Mouse (Mus musculus) B cell, adult 2 months (primary cell): ENCODE data around the gene Acss2.
A peak's percentile ranks its signal among the peaks of the same experiment; 100 is the strongest.

Source experiments
- DNase-seq, 2 experiments: peaks; one replicate each; pipeline ENCODE4 v3.0.0; 2022

Gene Acss2

DNA sequence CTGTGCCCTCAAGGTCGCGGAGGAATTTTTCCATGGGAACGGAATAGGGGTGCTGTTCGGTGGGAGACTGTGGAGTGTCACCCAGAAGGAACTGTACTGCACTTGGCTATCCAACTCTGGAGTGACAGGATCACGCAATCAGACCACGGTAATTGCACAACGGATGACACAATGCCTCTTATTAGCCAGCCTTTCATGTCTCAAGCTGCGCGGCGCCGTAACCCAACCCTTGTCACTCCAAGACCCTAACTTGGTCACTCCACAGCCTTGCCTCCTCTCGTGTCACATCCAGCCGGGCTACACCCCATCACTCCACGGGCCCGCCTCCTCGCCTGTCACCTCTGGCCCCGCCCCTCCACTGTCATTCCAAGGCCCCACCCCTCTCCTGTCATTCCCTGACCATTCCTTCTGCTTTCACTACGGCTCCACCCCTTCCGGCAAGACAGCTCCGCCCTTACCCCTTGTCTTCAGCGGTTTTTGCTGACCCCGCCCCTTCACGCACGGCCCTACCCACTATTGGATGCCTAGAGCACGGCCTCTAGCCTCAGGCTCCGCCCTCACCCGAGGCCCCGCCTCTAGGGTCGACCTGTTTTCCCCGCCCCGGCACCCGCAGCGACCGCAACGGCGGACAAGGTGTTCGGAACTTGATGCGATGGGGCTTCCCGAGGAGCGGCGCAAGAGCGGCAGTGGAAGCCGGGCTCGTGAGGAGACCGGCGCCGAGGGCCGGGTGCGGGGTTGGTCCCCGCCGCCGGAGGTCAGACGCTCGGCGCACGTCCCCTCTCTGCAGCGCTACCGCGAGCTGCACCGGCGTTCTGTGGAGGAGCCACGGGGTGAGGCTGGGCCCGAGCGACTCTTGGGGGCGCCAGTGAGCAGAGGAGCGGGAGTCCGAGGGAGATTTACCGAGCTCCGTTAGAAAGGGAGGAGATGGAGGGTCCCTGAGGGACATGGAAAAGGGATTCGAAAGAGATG is at the start of gene Acss2, which contains the start of gene Ggt7:
TSS of gene Acss2 (plus strand) at position 494 of the 969 bp plus-strand sequence.
TSS of gene Ggt7 (minus strand) at position 783 of the 969 bp plus-strand sequence.
- DNase-seq, result peak; percentile 99

DNA sequence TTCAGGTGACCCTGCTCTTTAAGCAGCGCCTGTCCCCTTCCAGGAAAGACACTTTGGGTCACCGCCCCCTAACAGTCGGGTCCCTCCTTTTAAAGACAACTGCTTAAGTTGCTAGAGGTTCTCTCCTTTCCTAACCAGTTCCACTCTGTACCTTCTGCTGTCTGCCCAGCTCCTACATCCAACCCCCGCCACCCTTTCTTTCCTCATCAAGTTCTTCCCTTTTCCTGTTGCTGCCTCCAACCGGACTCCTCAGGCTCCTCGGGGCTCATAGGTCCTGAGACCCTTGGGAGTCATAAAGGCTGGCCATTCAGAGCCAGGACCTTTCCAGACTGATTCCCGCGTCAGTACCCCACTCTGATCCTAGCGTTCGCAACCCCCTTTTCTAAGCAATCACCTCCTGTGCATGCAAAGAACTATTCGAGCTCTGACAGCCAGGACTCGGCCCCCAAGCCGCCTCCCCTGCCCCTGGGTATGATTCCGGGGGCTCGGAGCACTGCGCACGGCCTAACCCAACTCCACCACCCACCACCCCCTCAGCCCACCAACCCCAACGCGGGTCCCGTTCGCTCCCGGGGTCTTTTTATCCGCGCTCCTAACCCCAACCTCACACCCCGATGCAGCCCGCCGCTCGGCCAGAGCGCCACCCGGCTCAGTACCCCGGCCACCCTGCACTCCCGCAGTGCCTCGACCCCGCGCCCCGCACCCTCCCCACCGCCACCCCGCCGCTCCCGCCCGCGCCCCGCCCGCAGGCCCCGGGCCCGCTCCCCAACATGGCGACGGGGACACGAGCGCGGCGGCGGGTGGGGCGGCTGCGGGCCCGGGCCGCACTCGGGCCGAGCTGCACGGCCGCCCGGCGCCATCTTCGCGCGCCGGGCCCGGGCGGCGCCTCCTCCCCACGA is 44.8 kb upstream of the Acss2 start:
- DNase-seq, result peak; percentile 43 to 45

DNA sequence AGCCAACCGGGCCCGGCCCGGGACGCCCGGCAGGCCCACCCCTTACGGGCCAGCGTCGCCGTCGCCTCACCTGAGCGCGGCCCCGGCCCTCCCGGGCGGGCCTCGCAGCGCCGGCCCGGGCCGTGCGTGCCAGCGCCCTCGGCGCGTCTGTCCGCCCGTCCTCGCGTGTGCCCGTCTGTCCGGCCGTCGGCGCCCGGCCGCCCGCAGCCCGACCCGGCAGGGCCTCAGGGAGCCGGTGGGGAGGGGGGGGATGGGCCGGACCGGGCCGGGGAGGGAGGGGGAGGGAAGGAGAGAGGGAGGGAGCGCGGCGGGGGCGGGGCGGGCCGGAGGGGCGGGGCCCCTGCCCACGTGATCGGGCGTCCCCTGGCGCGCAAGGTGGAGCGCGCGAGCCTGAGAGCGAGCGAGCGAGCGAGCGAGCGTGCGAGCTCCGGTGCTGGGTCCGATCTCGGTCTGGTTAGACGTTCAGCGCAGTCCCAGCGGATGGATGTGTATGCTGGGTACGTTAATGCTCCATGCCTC is 44.1 kb upstream of the Acss2 start, which contains the start of gene Ncoa6:
TSS of gene Ncoa6 (minus strand) at position 325 of the 519 bp plus-strand sequence.
- DNase-seq, result peak; percentile 62 to 69

- peak; percentile 78 to 80 for DNase-seq
These were observed 35.7 kb upstream of the Acss2 start for GRCm38 (mm10) chr2:155482021-155482420.

- no peak for DNase-seq
These were observed 26.8 kb upstream of the Acss2 start for GRCm38 (mm10) chr2:155490998-155491397.

- DNase-seq, result no peak
These were observed 15.2 kb upstream of the Acss2 start for GRCm38 (mm10) chr2:155502596-155502995.

DNA sequence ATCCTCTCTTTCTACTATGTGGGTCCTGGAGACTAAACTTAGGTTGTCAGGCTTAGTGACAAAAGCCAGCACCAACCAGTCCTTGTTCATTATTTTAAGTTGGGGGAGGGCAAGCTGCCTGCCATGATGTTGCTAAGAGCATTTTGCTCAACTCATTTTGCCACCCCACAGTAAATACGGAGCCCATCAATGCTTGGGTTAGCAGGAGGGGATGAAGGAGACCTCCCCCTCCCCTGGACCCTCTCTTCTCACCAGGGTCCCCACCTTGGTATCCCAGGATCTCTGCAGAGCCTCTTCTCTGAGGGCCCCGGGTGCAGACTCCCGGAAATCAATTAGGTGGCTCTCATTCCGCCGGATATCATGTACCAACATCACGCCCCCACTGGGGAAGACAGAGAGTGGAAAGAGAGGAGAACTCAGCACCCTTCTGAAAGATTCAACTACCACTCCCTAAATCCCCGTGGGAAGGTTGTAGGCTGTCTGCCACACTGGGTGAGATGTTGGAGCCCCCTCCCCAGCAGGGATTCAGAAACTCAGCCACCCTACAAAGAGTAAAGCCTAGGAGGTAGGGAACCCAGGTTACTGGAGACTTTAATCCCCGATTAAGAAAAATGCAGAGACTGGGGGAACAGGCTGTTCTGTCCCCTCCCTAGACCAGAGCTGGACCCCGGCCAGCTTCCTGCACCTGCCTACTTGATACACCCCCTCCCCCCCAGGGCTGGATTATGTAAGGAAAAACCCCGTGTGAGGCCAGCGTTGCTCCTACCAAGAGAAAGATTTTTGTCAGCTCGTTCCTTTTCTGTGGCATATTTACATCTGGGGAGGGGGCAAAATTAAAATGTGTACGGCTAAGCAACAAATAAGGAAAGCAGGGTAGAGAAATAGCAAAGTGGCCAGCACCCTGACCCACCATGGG is 13.1 kb upstream of the Acss2 start:
- DNase-seq, result no peak

DNA sequence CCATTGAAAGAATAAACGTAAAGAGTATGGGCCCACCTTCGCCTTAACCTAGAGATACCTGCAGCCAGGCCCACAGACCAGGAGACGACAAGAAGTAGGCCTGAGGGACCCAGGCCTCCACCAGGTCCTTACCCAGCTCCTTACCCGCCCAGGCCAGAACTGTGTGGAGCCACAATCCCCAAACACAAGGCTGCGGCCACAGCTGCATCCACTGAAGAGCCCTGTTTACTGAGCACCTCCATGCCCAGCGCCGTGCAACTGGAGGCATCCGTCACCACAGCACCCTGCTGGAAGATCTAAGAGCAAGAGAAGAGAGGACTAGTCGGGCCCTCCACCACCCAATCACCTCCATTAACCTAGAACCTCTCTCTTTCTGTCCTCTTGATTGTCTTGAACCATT is 11.9 kb upstream of the Acss2 start:
- DNase-seq, result no peak

- DNase-seq, result no peak
These were observed 9.9 kb upstream of the Acss2 start for GRCm38 (mm10) chr2:155507721-155508470.

- DNase-seq, result peak; percentile 69 to 73
These were observed 5.3 kb upstream of the Acss2 start for GRCm38 (mm10) chr2:155512479-155512878.

DNA sequence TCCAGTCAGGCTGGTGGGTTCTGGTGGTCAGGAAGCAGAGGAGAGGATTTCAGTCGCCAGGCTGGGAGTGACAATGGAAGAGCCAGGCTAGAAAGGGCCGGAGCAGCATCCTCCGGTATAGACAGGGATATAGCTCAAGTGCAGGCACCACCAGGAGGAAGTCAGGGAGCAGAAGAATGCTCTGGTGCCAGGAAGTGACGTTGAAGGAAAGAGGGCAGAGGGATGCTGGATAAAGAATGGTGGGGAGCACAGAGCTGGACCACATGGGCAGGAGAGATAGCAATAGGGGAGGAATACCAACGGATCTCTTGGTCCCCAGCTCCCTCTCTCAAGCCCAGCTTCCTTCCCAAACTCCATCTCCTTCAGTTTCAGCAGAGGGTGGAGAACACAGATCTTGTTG is 4.2 kb upstream of the Acss2 start:
- DNase-seq, result no peak

DNA sequence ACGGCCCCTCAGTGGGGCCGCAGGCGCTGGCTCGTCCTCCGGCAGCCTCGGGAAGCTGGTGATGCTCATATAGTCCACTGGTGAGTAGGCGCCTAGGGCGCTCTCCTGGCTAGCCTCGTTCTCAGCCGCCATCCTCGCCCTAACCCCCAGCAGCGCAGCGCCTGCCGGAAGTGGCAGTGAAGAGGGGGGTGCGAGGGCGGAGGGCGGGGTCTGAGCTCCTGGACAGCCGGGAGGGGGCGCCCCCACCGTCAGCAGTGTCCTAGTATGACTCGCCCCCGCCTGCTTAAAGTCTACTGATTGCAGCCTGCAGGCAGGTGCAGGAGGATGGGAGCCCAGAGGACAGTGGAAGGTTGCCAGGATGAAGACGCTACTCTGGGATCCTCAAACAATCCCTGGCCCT is 3.1 kb upstream of the Acss2 start:
- peak; percentile 84 for DNase-seq

- DNase-seq, result peak; percentile 66 to 74
These were observed 1.8 kb upstream of the Acss2 start for GRCm38 (mm10) chr2:155515941-155516340.

DNA sequence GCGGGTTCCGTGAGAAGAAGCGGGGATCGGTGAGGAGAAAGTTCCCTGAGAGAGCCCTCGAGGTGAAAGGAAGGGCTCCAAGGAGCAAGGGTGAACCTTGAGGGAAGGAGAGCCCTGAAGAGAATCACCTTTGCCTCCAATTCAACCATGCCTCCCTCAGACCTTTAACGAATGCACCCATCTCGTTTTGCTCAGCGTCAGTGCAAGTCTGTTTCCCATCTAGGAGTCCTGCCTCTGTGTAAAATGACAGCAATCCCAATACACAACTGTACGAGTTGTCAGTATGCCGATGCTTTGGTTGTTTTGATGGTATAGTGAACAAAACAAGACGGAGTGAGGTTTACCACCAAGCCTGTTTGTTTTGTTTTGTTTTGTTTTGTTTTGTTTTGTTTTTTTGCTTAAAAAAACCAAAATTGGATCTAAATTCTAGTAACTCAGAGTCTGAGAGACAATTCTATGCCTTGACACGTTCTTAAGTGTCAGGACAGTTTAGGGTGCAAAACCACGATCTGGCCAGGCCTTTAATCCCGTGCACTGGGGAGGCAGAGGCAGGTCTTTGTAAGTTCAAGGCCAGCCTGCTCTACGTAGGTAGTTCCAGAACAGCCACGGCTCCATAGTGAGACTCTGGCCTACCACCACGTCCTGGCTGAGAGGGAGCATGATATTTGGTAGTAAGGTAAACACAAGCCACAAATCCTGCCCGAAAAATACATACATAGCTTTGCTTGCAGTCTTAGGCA is 953 bp downstream of the Acss2 start:
- no peak for DNase-seq

DNA sequence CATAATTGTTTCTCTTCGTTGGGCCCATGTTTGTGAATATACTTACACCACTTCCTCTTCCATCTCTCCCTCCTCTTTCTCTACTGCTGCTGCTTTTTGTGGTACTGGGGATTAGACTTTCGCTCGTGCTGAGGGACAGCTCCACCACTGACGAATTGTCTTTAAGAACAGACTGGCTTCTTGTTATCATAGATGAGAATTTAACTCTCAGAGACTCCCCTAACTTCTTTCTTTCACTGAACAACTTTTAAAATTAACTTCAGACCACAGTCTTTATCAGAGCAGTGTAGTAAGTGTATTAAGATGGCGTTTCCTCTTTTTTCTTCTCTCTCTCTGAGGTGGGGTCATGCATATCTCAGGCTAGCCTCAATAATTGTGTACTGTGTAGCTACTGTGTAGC is 6.0 kb downstream of the Acss2 start:
- no peak for DNase-seq

DNA sequence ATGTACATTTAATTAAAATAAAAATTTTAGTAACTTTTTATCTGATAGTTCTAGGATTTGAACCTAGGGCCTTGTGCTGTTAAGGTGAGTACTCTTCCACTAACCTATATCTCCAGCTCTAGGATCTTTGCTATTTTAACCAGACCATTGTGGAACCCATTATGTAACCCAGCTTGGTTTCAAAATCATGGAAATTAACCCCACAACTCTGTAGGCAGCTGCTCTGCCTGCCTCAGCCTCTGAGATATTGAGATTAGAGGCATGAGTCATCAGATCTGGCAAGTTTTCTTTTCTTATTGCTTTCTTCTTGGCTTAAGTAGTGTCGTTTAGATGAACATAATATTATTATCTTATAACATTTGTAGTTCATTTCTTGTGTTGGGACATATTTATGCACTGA is 6.6 kb downstream of the Acss2 start:
- DNase-seq, result no peak

DNA sequence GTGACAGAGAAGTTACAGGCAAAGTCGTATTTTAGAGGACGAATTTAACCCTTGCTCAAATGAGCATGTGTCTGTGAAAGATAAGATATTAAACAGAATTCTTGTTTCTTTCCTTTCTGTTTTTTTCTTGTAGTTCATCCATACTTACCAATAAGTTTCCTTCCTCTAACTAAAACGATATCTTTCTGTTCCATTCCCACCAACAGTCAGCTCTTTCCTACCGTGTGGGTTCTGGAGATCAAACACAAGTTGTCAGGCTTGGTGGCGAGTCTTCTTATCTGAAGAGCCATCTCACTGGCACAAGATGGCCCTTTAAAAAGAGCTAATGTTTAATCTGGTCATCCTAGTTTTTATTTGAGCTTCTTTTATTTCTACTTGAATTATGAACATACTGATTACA is 9.6 kb downstream of the Acss2 start:
- DNase-seq, result no peak

GRCm38 (mm10) chr2:155536292-155536691 is 18.5 kb downstream of the Acss2 start:
- no peak for DNase-seq

DNA sequence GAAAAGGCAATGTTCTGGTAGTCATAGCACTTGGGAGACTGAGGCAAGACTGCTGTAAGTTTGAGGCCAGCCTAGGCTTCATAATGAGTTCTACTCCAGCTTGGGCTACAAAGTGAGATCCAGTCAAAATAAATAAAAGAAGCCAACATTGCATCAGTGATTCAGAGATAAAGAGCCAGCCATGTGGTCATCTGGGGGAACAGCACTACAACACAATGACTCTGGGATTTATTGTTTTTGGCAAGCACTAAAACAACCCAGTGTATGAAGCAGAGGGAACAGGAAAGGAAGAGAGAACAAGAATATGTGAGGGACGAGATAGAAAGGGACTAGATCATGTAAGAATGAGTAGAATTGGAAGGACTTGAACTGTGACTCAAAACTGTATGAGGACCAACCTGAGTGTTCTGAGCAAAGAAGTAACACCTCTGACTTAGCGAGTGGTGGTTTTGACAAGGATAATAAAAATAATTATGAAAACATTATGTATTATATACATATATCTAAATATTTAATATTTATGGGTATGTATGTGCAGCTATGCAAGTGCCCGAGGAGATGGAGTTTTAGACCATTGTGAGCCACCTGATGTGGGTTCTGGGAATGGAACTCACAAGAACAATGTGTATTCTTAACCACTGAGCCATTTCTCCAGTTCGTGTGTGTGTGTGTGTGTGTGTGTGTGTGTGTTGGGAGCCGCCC is 20.2 kb downstream of the Acss2 start:
- DNase-seq, result no peak
